Mouse (Mus musculus) sigmoid colon, adult 10 weeks (tissue): Measurements from ENCODE around the gene Pigs. TPM values are rescaled to one million over a fixed set of nuclear protein-coding genes. Genes with fewer than 3 reads are reported as not detected.

Experiments
- polyA plus RNA-seq: library from polyadenylated mRNA; stranded (reverse); fragments of 350-450 nt; fragmentation: Illumina TruSeq; extraction: RNeasy Lipid Tissue Mini Kit (QIAGEN cat#74804); gene quantifications from one replicate; pipeline ENCODE4 v1.2.3, GENCODE M21; 2014; ENCODE audit warnings: low read depth, low replicate concordance

Gene Pigs
- 4.0 TPM for polyA plus RNA-seq

GRCm38 (mm10) chr11:78327634-78328511 is at the start of gene Pigs:
Gene Pigs (plus strand): TSS chr11:78328415.

GRCm38 (mm10) chr11:78290654-78291053 is 37.6 kb upstream of the Pigs start, which contains the start of gene BC030499:
Gene BC030499 (plus strand): TSS chr11:78290841.

GRCm38 (mm10) chr11:78301357-78302084 is 26.7 kb upstream of the Pigs start, which contains the start of gene Spag5:
Gene Spag5 (plus strand): TSS chr11:78301529.

GRCm38 (mm10) chr11:78322860-78323259 is 5.4 kb upstream of the Pigs start, which contains the start of gene Aldoc:
Gene Aldoc (plus strand): TSS chr11:78322968.

GRCm38 (mm10) chr11:78343381-78344327 is 15.4 kb downstream of the Pigs start, which contains the start of gene Unc119:
Gene Unc119 (plus strand): TSS chr11:78343482.

GRCm38 (mm10) chr11:78386508-78387043 is 58.4 kb downstream of the Pigs start, which contains the start of gene Foxn1:
Gene Foxn1 (minus strand): TSS chr11:78386558.

Other genes with a start within 250 kb of the Pigs start
- 4.8 TPM for gene Eral1, start 248.0 kb upstream of the Pigs start, polyA plus RNA-seq
- 4.8 TPM for gene Fam222b, start 233.8 kb upstream of the Pigs start, polyA plus RNA-seq
- gene Traf4, start 162.8 kb upstream of the Pigs start, polyA plus RNA-seq, result 1.7 TPM
- gene Nek8, start 151.7 kb upstream of the Pigs start, polyA plus RNA-seq, result 5.9 TPM
- gene Tlcd1, start 151.7 kb upstream of the Pigs start, polyA plus RNA-seq, result 14.3 TPM
- 813 TPM for gene Rpl23a, start 144.8 kb upstream of the Pigs start, polyA plus RNA-seq
- 2.9 TPM for gene Rab34, start 140.0 kb upstream of the Pigs start, polyA plus RNA-seq
- 2.4 TPM for gene Proca1, start 135.0 kb upstream of the Pigs start, polyA plus RNA-seq
- gene Sdf2, start 82.7 kb upstream of the Pigs start, polyA plus RNA-seq, result 31.9 TPM
- 14.0 TPM for gene Supt6, start 82.4 kb upstream of the Pigs start, polyA plus RNA-seq
- gene 2610507B11Rik, start 66.7 kb upstream of the Pigs start, polyA plus RNA-seq, result 71.0 TPM
- gene BC030499, start 37.6 kb upstream of the Pigs start, polyA plus RNA-seq, result 2.0 TPM
- 3.8 TPM for gene Spag5, start 26.9 kb upstream of the Pigs start, polyA plus RNA-seq
- gene Aldoc, start 5.4 kb upstream of the Pigs start, polyA plus RNA-seq, result 9.2 TPM
- gene Unc119, start 15.1 kb downstream of the Pigs start, polyA plus RNA-seq, result 5.4 TPM
- gene Foxn1, start 58.1 kb downstream of the Pigs start, polyA plus RNA-seq, result 0.16 TPM
- 17.2 TPM for gene Slc13a2, start 93.8 kb downstream of the Pigs start, polyA plus RNA-seq
- gene Slc46a1, start 137.3 kb downstream of the Pigs start, polyA plus RNA-seq, result 2.1 TPM
- not detected for gene Sarm1, start 169.3 kb downstream of the Pigs start, polyA plus RNA-seq
- gene Vtn, start 170.7 kb downstream of the Pigs start, polyA plus RNA-seq, result not detected
- gene Sebox, start 175.0 kb downstream of the Pigs start, polyA plus RNA-seq, result not detected
- gene Tmem199, start 183.8 kb downstream of the Pigs start, polyA plus RNA-seq, result 18.7 TPM
- gene Poldip2, start 183.8 kb downstream of the Pigs start, polyA plus RNA-seq, result 14.1 TPM
- gene Tnfaip1, start 207.9 kb downstream of the Pigs start, polyA plus RNA-seq, result 41.1 TPM
- gene Ift20, start 207.9 kb downstream of the Pigs start, polyA plus RNA-seq, result 45.6 TPM
- 33.0 TPM for gene Tmem97, start 222.4 kb downstream of the Pigs start, polyA plus RNA-seq